ENCODE assay signal across 23 mouse cellular contexts in genomic region chr11:87677756-87678155, GRCm38 (mm10). TPM values are rescaled to one million over a fixed set of nuclear protein-coding genes. Genes with fewer than 3 reads are reported as not detected.
A peak's percentile ranks its signal among the peaks of the same experiment; 100 is the strongest.
DNase-seq lines count a peak whose midpoint lies in the region; ATAC-seq and TF ChIP-seq lines count a peak whose summit lies in the region.
"Had no signal": no experiment of that assay in that cellular context is flagged by ENCODE, and none has a peak within 500 bp of the region (broad histone marks: within the 10 kb centered on the region; RNA-seq: fewer than 3 reads in every experiment).

No protein-coding gene starts in this region.

- H3K9ac ChIP-seq in lung, embryonic 14.5 days, result no peak overlapping the region
- H3K9ac ChIP-seq in lung, postnatal 0 days (replicated peaks; ENCODE audit: low read depth), result no peak overlapping the region
- no peak overlapping the region for H3K9ac ChIP-seq in ES-E14 (ENCODE audit: insufficient read depth, low read depth, low read length, poor library complexity, severe bottlenecking)
- no peak overlapping the region for H3K9ac ChIP-seq in limb, embryonic 15.5 days
- H3K9ac ChIP-seq: forebrain, embryonic 12.5 days; intestine, embryonic 15.5 days had no signal

- H3K4me2 ChIP-seq in lung, embryonic 14.5 days, result no peak overlapping the region
- no peak overlapping the region for H3K4me2 ChIP-seq in lung, postnatal 0 days (replicated peaks; ENCODE audit: low read depth, low read length)
- H3K4me2 ChIP-seq in limb, embryonic 15.5 days, result no peak overlapping the region
- H3K4me2 ChIP-seq: forebrain, embryonic 12.5 days; intestine, embryonic 15.5 days had no signal

- TF ChIP-seq CTCF in lung, embryonic 14.5 days (IDR thresholded peaks at IDR 0.05; ENCODE audit: low read depth), result no peak
- no peak for TF ChIP-seq CTCF in lung, postnatal 0 days (IDR thresholded peaks at IDR 0.05)

- no peak for DNase-seq in lung, embryonic 14.5 days
- no peak for DNase-seq in lung, postnatal 0 days (ENCODE audit: low spot score)
- peak; percentile 40 for DNase-seq in ES-E14 (ENCODE audit: low read depth, low spot score)
- DNase-seq in left cerebral cortex, adult 11 months (ENCODE audit: low spot score), result no peak
- DNase-seq in thymus, postnatal 10 days (ENCODE audit: low spot score in 2 of 2), result no peak
- DNase-seq in ovary, adult 18-20 months (ENCODE audit: low spot score), result no peak
- DNase-seq: adrenal gland, postnatal 36 days; B cell, adult 2 months; cerebellum, adult 9-10 months; kidney, adult 8-10 months; kidney, postnatal 14 days; liver; lung, postnatal 4 days; midbrain, embryonic 14.5 days; right cerebral cortex, postnatal 4 days; thymus, postnatal 14 days had no signal

- no peaks in the 10 kb centered on the region for H3K27me3 ChIP-seq in lung, embryonic 14.5 days (ENCODE audit: insufficient read depth, low read length)
- no peaks in the 10 kb centered on the region for H3K27me3 ChIP-seq in lung, postnatal 0 days (replicated peaks; ENCODE audit: insufficient read depth, low read length)
- no peaks in the 10 kb centered on the region for H3K27me3 ChIP-seq in limb, embryonic 15.5 days
- H3K27me3 ChIP-seq: forebrain, embryonic 12.5 days; intestine, embryonic 15.5 days had no signal

- H3K9me3 ChIP-seq in lung, embryonic 14.5 days (ENCODE audit: low read depth, low read length), result no peaks in the 10 kb centered on the region
- H3K9me3 ChIP-seq in lung, postnatal 0 days (ENCODE audit: low read length), result no peaks in the 10 kb centered on the region
- H3K9me3 ChIP-seq in ES-E14 (ENCODE audit: control insufficient read depth, insufficient read depth, low read depth, low read length), result no peaks in the 10 kb centered on the region
- H3K9me3 ChIP-seq in limb, embryonic 15.5 days, result no peaks in the 10 kb centered on the region
- H3K9me3 ChIP-seq: forebrain, embryonic 12.5 days; heart, embryonic 10.5 days; hindbrain, embryonic 10.5 days; intestine, embryonic 15.5 days had no signal

- no peak for ATAC-seq in lung, embryonic 14.5 days (ENCODE audit: insufficient read depth)
- ATAC-seq in lung, postnatal 0 days, result no peak
- ATAC-seq in limb, embryonic 15.5 days (ENCODE audit: insufficient number of reproducible peaks, low FRiP score, low TSS enrichment, low read depth), result no peak
- ATAC-seq: hindbrain, embryonic 16.5 days; intestine, embryonic 15.5 days had no signal

- no peaks in the 10 kb centered on the region for H3K4me1 ChIP-seq in lung, embryonic 14.5 days (ENCODE audit: insufficient read depth)
- no peaks in the 10 kb centered on the region for H3K4me1 ChIP-seq in lung, postnatal 0 days (ENCODE audit: insufficient read depth, low read depth, low read length)
- peaks cover 0 to 4% of the 10 kb centered on the region in 2 experiments; a peak in 3 of 4 replicates for H3K4me1 ChIP-seq in ES-E14 (ENCODE audit: control insufficient read depth in 2 of 2, insufficient read depth in 2 of 2, low read length in 2 of 2, poor library complexity in 1 of 2)
- H3K4me1 ChIP-seq in limb, embryonic 15.5 days, result no peaks in the 10 kb centered on the region
- H3K4me1 ChIP-seq: forebrain, embryonic 12.5 days; heart, embryonic 10.5 days; hindbrain, embryonic 10.5 days had no signal

- no peak overlapping the region for H3K4me3 ChIP-seq in lung, embryonic 14.5 days (ENCODE audit: low read depth, low read length)
- no peak overlapping the region for H3K4me3 ChIP-seq in lung, postnatal 0 days (ENCODE audit: low read depth, low read length)
- H3K4me3 ChIP-seq in ES-E14 (ENCODE audit: insufficient read depth in 1 of 2, low read depth in 1 of 2, low read length in 2 of 2, poor library complexity in 1 of 2, severe bottlenecking in 1 of 2), result peak overlapping the region in 1 of 2 experiments; percentile 17; a peak in 2 of 4 replicates
- H3K4me3 ChIP-seq in limb, embryonic 15.5 days, result no peak overlapping the region
- H3K4me3 ChIP-seq: erythroblast, embryonic 14.5 days; forebrain, embryonic 12.5 days; heart, embryonic 10.5 days; hindbrain, embryonic 10.5 days; intestine, embryonic 15.5 days had no signal

- peak overlapping the region; percentile 1; the same call in 1 of the 2 replicates for H3K27ac ChIP-seq in lung, embryonic 14.5 days (ENCODE audit: low read depth)
- H3K27ac ChIP-seq in lung, postnatal 0 days (ENCODE audit: low read length), result no peak overlapping the region
- no peak overlapping the region for H3K27ac ChIP-seq in ES-E14 (ENCODE audit: insufficient read depth, low read depth, low read length, poor library complexity, severe bottlenecking)
- peak overlapping the region; percentile 51; the same call in 1 of the 2 replicates for H3K27ac ChIP-seq in limb, embryonic 15.5 days
- H3K27ac ChIP-seq: forebrain, embryonic 12.5 days; heart, embryonic 10.5 days; hindbrain, embryonic 10.5 days; intestine, embryonic 15.5 days had no signal

- no peaks in the 10 kb centered on the region for H3K36me3 ChIP-seq in lung, embryonic 14.5 days (ENCODE audit: insufficient read depth)
- H3K36me3 ChIP-seq in lung, postnatal 0 days (ENCODE audit: insufficient read depth, low read length), result no peaks in the 10 kb centered on the region
- H3K36me3 ChIP-seq in ES-E14 (ENCODE audit: control insufficient read depth, insufficient read depth, low read length, poor library complexity, severe bottlenecking), result no peaks in the 10 kb centered on the region
- H3K36me3 ChIP-seq in limb, embryonic 15.5 days, result no peaks in the 10 kb centered on the region
- H3K36me3 ChIP-seq: forebrain, embryonic 12.5 days; heart, embryonic 10.5 days; hindbrain, embryonic 10.5 days; intestine, embryonic 15.5 days had no signal

- in situ Hi-C loops in ES-E14 (cut with MboI; ENCODE audit: low sequenced_read_pairs in 2 of 2, unreplicated experiment in 2 of 2), result no loop called here

- no peak for TF ChIP-seq EP300 in lung, postnatal 0 days (IDR thresholded peaks at IDR 0.05)

- 45% methylated on average over 5 of the region's 5 CpGs for WGBS in lung, embryonic 14.5 days
- 41% methylated on average over 5 of the region's 5 CpGs for WGBS in lung, postnatal 0 days
- WGBS in limb, embryonic 15.5 days, result 55% methylated on average over 5 of the region's 5 CpGs

TF ChIP-seq in ES-E14, 5 proteins besides CTCF, POLR2A, EP300 and RAD21:
- TF ChIP-seq ZNF384 (IDR thresholded peaks at IDR 0.05; ENCODE audit: low read depth, low read length) (no peak), HCFC1 (IDR thresholded peaks at IDR 0.05; ENCODE audit: borderline replicate concordance, insufficient read depth, low read length) (no peak), MAFK (IDR thresholded peaks at IDR 0.05; ENCODE audit: insufficient read depth, low read depth, low read length) (no peak), CHD2 (IDR thresholded peaks at IDR 0.05; ENCODE audit: low read depth, low read length) (no peak), ZC3H11A (IDR thresholded peaks at IDR 0.05; ENCODE audit: borderline replicate concordance, low read depth, low read length) (no peak)

RNA-seq across cellular contexts. Expression of gene Rnf43, which starts 15.2 kb away (rescaled TPM):
- 18.0 and 21.5 TPM in 2 replicates for polyA plus RNA-seq in lung, embryonic 14.5 days (2014; fragmentation: Nextera tagmentation; extraction: Ambion mirVana)
- 4.6 and 6.6 TPM in 2 replicates for polyA plus RNA-seq in lung, postnatal 0 days (2015; fragmentation: Nextera tagmentation; extraction: Ambion mirVana)
- total RNA-seq in ES-E14 (2012; rRNA removed), result 1.1 and 1.2 TPM in 2 replicates
- polyA plus RNA-seq in limb, embryonic 15.5 days (2015; fragmentation: Nextera tagmentation; extraction: Ambion mirVana), result 7.8 and 9.3 TPM in 2 replicates

RNA-seq across cellular contexts. Expression of gene Supt4a, which starts 59.6 kb away (rescaled TPM):
- polyA plus RNA-seq in lung, embryonic 14.5 days (2014; fragmentation: Nextera tagmentation; extraction: Ambion mirVana), result 145 and 146 TPM in 2 replicates
- 155 and 166 TPM in 2 replicates for polyA plus RNA-seq in lung, postnatal 0 days (2015; fragmentation: Nextera tagmentation; extraction: Ambion mirVana)
- total RNA-seq in ES-E14 (2012; rRNA removed), result 178 and 220 TPM in 2 replicates
- polyA plus RNA-seq in limb, embryonic 15.5 days (2015; fragmentation: Nextera tagmentation; extraction: Ambion mirVana), result 135 and 155 TPM in 2 replicates

Comparison
In these comparisons a context has a peak if more than half of its experiments do, and no peak if none do; other contexts are left out.
1. H3K27ac ChIP-seq: peak in lung, embryonic 14.5 days (single experiment) and limb, embryonic 15.5 days (single experiment); none in lung, postnatal 0 days (single experiment) and ES-E14 (single experiment).